Mouse (Mus musculus) left cerebral cortex, postnatal 14 days (tissue): ENCODE measurements around the gene Zfp385b. TPM values are rescaled to one million over a fixed set of nuclear protein-coding genes. Genes with fewer than 3 reads are reported as not detected.

Experiments
- DNase-seq, 2 experiments: peaks; one replicate each; pipeline ENCODE4 v3.0.0; 2021 to 2022; ENCODE audit warnings: low spot score in 2 of 2, mixed read lengths in 1 of 2
- intact Hi-C: fragments of 180-260 bp; cut with DNase I; formaldehyde crosslinking; loops from one replicate; pipeline ENCODE4 v1.15.1; 2025
- total RNA-seq, 2 experiments: library from RNA; stranded (reverse); gene quantifications; 2 replicates each; pipeline ENCODE4 v1.2.3; 2021

The Zfp385b gene
- total RNA-seq, 2 experiments from 2014 or later = 46.9 to 48.8 TPM

- intact Hi-C loops = no loop called here
- DNase-seq = no peak
Observed at GRCm38 (mm10) chr2:77440591-77440990, 378.8 kb downstream of the Zfp385b start.

- DNase-seq = no peak
Observed at GRCm38 (mm10) chr2:77436241-77436759, 383.1 kb downstream of the Zfp385b start.

GRCm38 (mm10) chr2:77419476-77419875 is 400.0 kb downstream of the Zfp385b start:
- intact Hi-C loops = no loop called here
- no peak for DNase-seq

More at GRCm38 (mm10) chr2:77436241-77436759, 383.1 kb downstream of the Zfp385b start:
- intact Hi-C loops = loop anchor here (1.0 kb wide), 1 partner anchor 10 kb away; no protein-coding TSS in a partner anchor

GRCm38 (mm10) chr2:77418078-77418477 is 401.4 kb downstream of the Zfp385b start:
- DNase-seq = no peak
- intact Hi-C loops = no loop called here

GRCm38 (mm10) chr2:77412171-77412570 is 407.3 kb downstream of the Zfp385b start:
- intact Hi-C loops = no loop called here
- no peak for DNase-seq

- intact Hi-C loops = no loop called here
- DNase-seq = no peak
Observed at GRCm38 (mm10) chr2:77411612-77412011, 407.8 kb downstream of the Zfp385b start.

- DNase-seq = no peak
- intact Hi-C loops = no loop called here
Observed at GRCm38 (mm10) chr2:77409521-77410135, 409.8 kb downstream of the Zfp385b start.

- no peak for DNase-seq
- intact Hi-C loops = no loop called here
Observed at GRCm38 (mm10) chr2:77408972-77409371, 410.5 kb downstream of the Zfp385b start.

- DNase-seq = no peak
- intact Hi-C loops = no loop called here
Observed at GRCm38 (mm10) chr2:77402329-77402728, 417.1 kb downstream of the Zfp385b start.

- intact Hi-C loops = no loop called here
- DNase-seq = peak; percentile 26 to 54
Observed at GRCm38 (mm10) chr2:77401438-77402235, 417.8 kb downstream of the Zfp385b start.

GRCm38 (mm10) chr2:77393881-77394280 is 425.6 kb downstream of the Zfp385b start:
- DNase-seq = no peak
- intact Hi-C loops = no loop called here

GRCm38 (mm10) chr2:77388186-77388585 is 431.3 kb downstream of the Zfp385b start:
- intact Hi-C loops = loop anchor here (10.0 kb wide), 1 partner anchor 317 kb away; no protein-coding TSS in a partner anchor
- no peak for DNase-seq

- DNase-seq = peak; percentile 34 to 52
- intact Hi-C loops = loop anchor here (10.0 kb wide), 1 partner anchor 318 kb away; no protein-coding TSS in a partner anchor
Observed at GRCm38 (mm10) chr2:77386515-77386914, 432.9 kb downstream of the Zfp385b start.

GRCm38 (mm10) chr2:77382766-77383165 is 436.7 kb downstream of the Zfp385b start:
- no peak for DNase-seq
- intact Hi-C loops = loop anchor here (10.0 kb wide), 1 partner anchor 322 kb away; no protein-coding TSS in a partner anchor

GRCm38 (mm10) chr2:77379907-77380306 is 439.5 kb downstream of the Zfp385b start:
- no peak for DNase-seq
- intact Hi-C loops = loop anchor here (10.0 kb wide), 1 partner anchor 325 kb away; no protein-coding TSS in a partner anchor

- intact Hi-C loops = no loop called here
- DNase-seq = no peak
Observed at GRCm38 (mm10) chr2:77379332-77379731, 440.1 kb downstream of the Zfp385b start.

GRCm38 (mm10) chr2:77376823-77377222 is 442.6 kb downstream of the Zfp385b start:
- DNase-seq = no peak
- intact Hi-C loops = no loop called here

GRCm38 (mm10) chr2:77375155-77375554 is 444.3 kb downstream of the Zfp385b start:
- DNase-seq = no peak
- intact Hi-C loops = no loop called here

- DNase-seq = no peak
- intact Hi-C loops = no loop called here
Observed at GRCm38 (mm10) chr2:77369174-77369573, 450.3 kb downstream of the Zfp385b start.
